Mouse (Mus musculus) thymus, postnatal 36 days (tissue): ENCODE results near the gene Rad51d.
"Not testable (repeated sequence)": the region's sequence is repeated elsewhere in the genome, so short reads cannot be mapped to it uniquely, and the experiment has no call there.

ENCODE experiments used
- DNase-seq, 2 experiments: peaks; one replicate each; pipeline ENCODE4 v3.0.0; 2022; ENCODE audit warnings: mixed read lengths in 2 of 2

Gene Rad51d

GRCm38 (mm10) chr11:82890342-82890762 is at the start of gene Rad51d:
Gene Rad51d, minus strand, starts transcription at chr11:82890614.
- DNase-seq: peak; percentile 94 to 96

GRCm38 (mm10) chr11:82933186-82933585 is 42.8 kb upstream of the Rad51d start:
- DNase-seq: no peak

- DNase-seq: not testable (repeated sequence)
Measured at GRCm38 (mm10) chr11:82931671-82932450, 41.4 kb upstream of the Rad51d start.

GRCm38 (mm10) chr11:82931161-82931560 is 40.7 kb upstream of the Rad51d start:
- DNase-seq: not testable (repeated sequence)

- not testable (repeated sequence) for DNase-seq
Measured at GRCm38 (mm10) chr11:82930391-82930955, 40.1 kb upstream of the Rad51d start.

- no peak for DNase-seq
Measured at GRCm38 (mm10) chr11:82929633-82929950, 39.2 kb upstream of the Rad51d start.

GRCm38 (mm10) chr11:82928897-82929632 is 38.7 kb upstream of the Rad51d start:
- DNase-seq: no peak

- DNase-seq: not testable (repeated sequence)
Measured at GRCm38 (mm10) chr11:82923910-82924309, 33.5 kb upstream of the Rad51d start.

- DNase-seq: no peak
Measured at GRCm38 (mm10) chr11:82921691-82922090, 31.3 kb upstream of the Rad51d start.

- DNase-seq: no peak
Measured at GRCm38 (mm10) chr11:82920768-82921167, 30.4 kb upstream of the Rad51d start.

GRCm38 (mm10) chr11:82914711-82915352 is 24.4 kb upstream of the Rad51d start:
- peak; percentile 70 to 74 for DNase-seq

GRCm38 (mm10) chr11:82910679-82911389 is 20.4 kb upstream of the Rad51d start:
- DNase-seq: no peak

GRCm38 (mm10) chr11:82910250-82910649 is 19.8 kb upstream of the Rad51d start, which contains the start of gene Unc45b:
Gene Unc45b, plus strand, starts transcription at chr11:82910550.
- no peak for DNase-seq

- no peak for DNase-seq
Measured at GRCm38 (mm10) chr11:82908608-82908989, 18.2 kb upstream of the Rad51d start.

- DNase-seq: peak; percentile 92 to 95
Measured at GRCm38 (mm10) chr11:82907651-82908607, 17.5 kb upstream of the Rad51d start, which contains the start of gene Nle1. Gene Nle1, minus strand, starts transcription at chr11:82908411.

GRCm38 (mm10) chr11:82905816-82906215 is 15.4 kb upstream of the Rad51d start:
- no peak for DNase-seq

- DNase-seq: no peak
Measured at GRCm38 (mm10) chr11:82904952-82905351, 14.5 kb upstream of the Rad51d start.

GRCm38 (mm10) chr11:82901606-82902310 is 11.3 kb upstream of the Rad51d start:
- DNase-seq: no peak

- DNase-seq: no peak
Measured at GRCm38 (mm10) chr11:82899720-82900119, 9.3 kb upstream of the Rad51d start.

GRCm38 (mm10) chr11:82897478-82897877 is 7.1 kb upstream of the Rad51d start:
- no peak for DNase-seq

GRCm38 (mm10) chr11:82891936-82892335 is 1.5 kb upstream of the Rad51d start, which contains the start of gene Fndc8:
Gene Fndc8, plus strand, starts transcription at chr11:82892124.
- DNase-seq: peak; percentile 52 to 74
